ENCODE assay signal across 17 mouse cellular contexts in genomic region chr6:42358901-42359300, GRCm38 (mm10). TPM values are rescaled to one million over a fixed set of nuclear protein-coding genes. Genes with fewer than 3 reads are reported as not detected.
DNase-seq lines count a peak whose midpoint lies in the region; ATAC-seq and TF ChIP-seq lines count a peak whose summit lies in the region.
"Had no signal": no experiment of that assay in that cellular context is flagged by ENCODE, and none has a peak within 500 bp of the region (broad histone marks: within the 10 kb centered on the region; RNA-seq: fewer than 3 reads in every experiment).

No protein-coding gene starts in this region.

- peaks cover 100% of the 10 kb centered on the region for H3K4me1 ChIP-seq in heart, embryonic 13.5 days
- peaks cover 74% of the 10 kb centered on the region for H3K4me1 ChIP-seq in lung, embryonic 15.5 days
- peaks cover 20% of the 10 kb centered on the region for H3K4me1 ChIP-seq in lung, adult 2 months (ENCODE audit: control insufficient read depth, insufficient read depth, low read length)
- peaks cover 66% of the 10 kb centered on the region for H3K4me1 ChIP-seq in heart, postnatal 0 days (ENCODE audit: control insufficient read depth, insufficient read depth)
- H3K4me1 ChIP-seq in stomach, embryonic 15.5 days = peaks cover 25% of the 10 kb centered on the region

- DNase-seq in heart, adult 18-20 months = no peak
- no peak for DNase-seq in lung, adult 2 months
- DNase-seq in heart, postnatal 0 days (ENCODE audit: low spot score) = no peak
- DNase-seq in natural killer cell, adult 2 months (ENCODE audit: low spot score in 2 of 2) = no peak
- DNase-seq: gastrocnemius, postnatal 14 days; kidney, adult 2 months; kidney, postnatal 4 days had no signal

- TF ChIP-seq POLR2A in lung, adult 2 months (IDR thresholded peaks at IDR 0.05; ENCODE audit: borderline replicate concordance, extremely low read depth, low read depth, low read length) = no peak

- TF ChIP-seq CTCF in lung, adult 2 months (IDR thresholded peaks at IDR 0.05; ENCODE audit: insufficient read depth, low read length) = no peak
- no peak for TF ChIP-seq CTCF in heart, postnatal 0 days (IDR thresholded peaks at IDR 0.05; ENCODE audit: low read depth)

- peaks cover 75% of the 10 kb centered on the region for H3K36me3 ChIP-seq in heart, embryonic 13.5 days
- H3K36me3 ChIP-seq in lung, embryonic 15.5 days = peaks cover 63% of the 10 kb centered on the region
- H3K36me3 ChIP-seq in heart, postnatal 0 days (replicated peaks; ENCODE audit: control insufficient read depth, insufficient read depth, low read length) = peaks cover 70% of the 10 kb centered on the region
- H3K36me3 ChIP-seq in stomach, embryonic 15.5 days = peaks cover 50% of the 10 kb centered on the region

- H3K4me2 ChIP-seq in heart, embryonic 13.5 days = peak overlapping the region; percentile 9; the same call in 1 of the 2 replicates
- H3K4me2 ChIP-seq in lung, embryonic 15.5 days = no peak overlapping the region
- no peak overlapping the region for H3K4me2 ChIP-seq in heart, postnatal 0 days (ENCODE audit: low read depth, low read length)
- H3K4me2 ChIP-seq in stomach, embryonic 15.5 days = no peak overlapping the region
- H3K4me2 ChIP-seq: hindbrain, embryonic 15.5 days; liver, embryonic 15.5 days; neural tube, embryonic 15.5 days had no signal

- no peak overlapping the region for H3K4me3 ChIP-seq in heart, embryonic 13.5 days
- no peak overlapping the region for H3K4me3 ChIP-seq in lung, embryonic 15.5 days
- H3K4me3 ChIP-seq in lung, adult 2 months (replicated peaks; ENCODE audit: extremely low read depth, low read depth, low read length) = no peak overlapping the region
- H3K4me3 ChIP-seq in heart, postnatal 0 days (ENCODE audit: low read depth, low read length) = no peak overlapping the region
- no peak overlapping the region for H3K4me3 ChIP-seq in stomach, embryonic 15.5 days (replicated peaks)
- H3K4me3 ChIP-seq: hindbrain, embryonic 15.5 days; liver, embryonic 15.5 days; neural tube, embryonic 15.5 days had no signal

- H3K27me3 ChIP-seq in heart, embryonic 13.5 days (replicated peaks) = no peaks in the 10 kb centered on the region
- H3K27me3 ChIP-seq in lung, embryonic 15.5 days = no peaks in the 10 kb centered on the region
- no peaks in the 10 kb centered on the region for H3K27me3 ChIP-seq in heart, postnatal 0 days (ENCODE audit: control insufficient read depth, insufficient read depth, low read length)
- no peaks in the 10 kb centered on the region for H3K27me3 ChIP-seq in stomach, embryonic 15.5 days (replicated peaks)
- H3K27me3 ChIP-seq: hindbrain, embryonic 15.5 days; liver, embryonic 15.5 days; neural tube, embryonic 15.5 days had no signal

- H3K9ac ChIP-seq in heart, embryonic 13.5 days = peak overlapping the region; percentile 52
- no peak overlapping the region for H3K9ac ChIP-seq in lung, embryonic 15.5 days
- H3K9ac ChIP-seq in heart, postnatal 0 days (replicated peaks; ENCODE audit: low read depth, low read length) = no peak overlapping the region
- H3K9ac ChIP-seq in stomach, embryonic 15.5 days = no peak overlapping the region
- H3K9ac ChIP-seq: hindbrain, embryonic 15.5 days; liver, embryonic 15.5 days; neural tube, embryonic 15.5 days had no signal

- no peak for ATAC-seq in heart, embryonic 13.5 days (ENCODE audit: extremely low read depth, insufficient number of reproducible peaks, low FRiP score, low TSS enrichment)
- ATAC-seq in lung, embryonic 15.5 days (ENCODE audit: borderline replicate concordance, extremely low read depth, low FRiP score, low TSS enrichment) = no peak
- ATAC-seq in heart, postnatal 0 days (ENCODE audit: insufficient read depth, low read depth) = no peak
- ATAC-seq in stomach, embryonic 15.5 days (ENCODE audit: insufficient read depth, low FRiP score, low read depth) = no peak

- no peak for TF ChIP-seq EP300 in heart, postnatal 0 days (IDR thresholded peaks at IDR 0.05; ENCODE audit: low read depth)

- H3K9me3 ChIP-seq in heart, embryonic 13.5 days = no peaks in the 10 kb centered on the region
- H3K9me3 ChIP-seq in lung, embryonic 15.5 days = no peaks in the 10 kb centered on the region
- H3K9me3 ChIP-seq in heart, postnatal 0 days (replicated peaks; ENCODE audit: control insufficient read depth, low read length) = no peaks in the 10 kb centered on the region
- no peaks in the 10 kb centered on the region for H3K9me3 ChIP-seq in stomach, embryonic 15.5 days
- H3K9me3 ChIP-seq: hindbrain, embryonic 15.5 days; liver, embryonic 15.5 days; neural tube, embryonic 15.5 days had no signal

- WGBS in heart, embryonic 13.5 days = 69% methylated on average over 12 of the region's 12 CpGs
- 71% methylated on average over 12 of the region's 12 CpGs for WGBS in lung, embryonic 15.5 days
- 72% methylated on average over 12 of the region's 12 CpGs for WGBS in lung, adult 2 months
- 63% methylated on average over 12 of the region's 12 CpGs for WGBS in heart, postnatal 0 days
- WGBS in stomach, embryonic 15.5 days = 90% methylated on average over 12 of the region's 12 CpGs

- H3K27ac ChIP-seq in heart, embryonic 13.5 days (replicated peaks) = peak overlapping the region; percentile 93
- peak overlapping the region; percentile 46 for H3K27ac ChIP-seq in lung, embryonic 15.5 days
- H3K27ac ChIP-seq in heart, postnatal 0 days (ENCODE audit: low read depth) = peak overlapping the region; percentile 73
- peak overlapping the region; percentile 35 for H3K27ac ChIP-seq in stomach, embryonic 15.5 days
- H3K27ac ChIP-seq: hindbrain, embryonic 15.5 days; liver, embryonic 15.5 days; neural tube, embryonic 15.5 days had no signal

RNA-seq across cellular contexts. Expression of gene Zyx, which starts 9.5 kb away (rescaled TPM):
- polyA plus RNA-seq in heart, embryonic 13.5 days (2015; fragmentation: Nextera tagmentation; extraction: Ambion mirVana) = 156 and 173 TPM in 2 replicates
- 10 to 100 TPM; 50.2 to 51.8 TPM for total RNA-seq in heart, adult 18-20 months (2021)
- polyA plus RNA-seq in lung, embryonic 15.5 days (2015; fragmentation: Nextera tagmentation; extraction: Ambion mirVana) = 161 and 167 TPM in 2 replicates
- polyA plus RNA-seq in lung, adult 2 months (2012; rRNA removed) = 311 and 352 TPM in 2 replicates
- total RNA-seq in heart, postnatal 0 days (2014; rRNA removed; ENCODE audit: low replicate concordance) = 96.2 and 140 TPM in 2 replicates
- 86.4 and 89.9 TPM in 2 replicates for polyA plus RNA-seq in heart, postnatal 0 days (2015; fragmentation: Nextera tagmentation; extraction: Ambion mirVana)
- 96.9 and 105 TPM in 2 replicates for polyA plus RNA-seq in stomach, embryonic 15.5 days (2015; fragmentation: Nextera tagmentation; extraction: Ambion mirVana)

RNA-seq across cellular contexts. Expression of gene Epha1, which starts 14.2 kb away (rescaled TPM):
- 3.3 and 3.4 TPM in 2 replicates for polyA plus RNA-seq in heart, embryonic 13.5 days (2015; fragmentation: Nextera tagmentation; extraction: Ambion mirVana)
- total RNA-seq in heart, adult 18-20 months (2021) = under 1 TPM; 0.20 to 0.26 TPM
- 14.2 and 16.9 TPM in 2 replicates for polyA plus RNA-seq in lung, embryonic 15.5 days (2015; fragmentation: Nextera tagmentation; extraction: Ambion mirVana)
- 22.4 and 26.7 TPM in 2 replicates for polyA plus RNA-seq in lung, adult 2 months (2012; rRNA removed)
- 0.35 TPM in 1 of 2 replicates, not detected in the other for total RNA-seq in heart, postnatal 0 days (2014; rRNA removed; ENCODE audit: low replicate concordance)
- 0.33 and 0.48 TPM in 2 replicates for polyA plus RNA-seq in heart, postnatal 0 days (2015; fragmentation: Nextera tagmentation; extraction: Ambion mirVana)
- polyA plus RNA-seq in stomach, embryonic 15.5 days (2015; fragmentation: Nextera tagmentation; extraction: Ambion mirVana) = 16.3 and 16.9 TPM in 2 replicates
- total RNA-seq: monocyte, adult 5-6 weeks had no signal

RNA-seq across cellular contexts. Expression of gene Fam131b, which starts 34.5 kb away (rescaled TPM):
- polyA plus RNA-seq in heart, embryonic 13.5 days (2015; fragmentation: Nextera tagmentation; extraction: Ambion mirVana) = 0.17 TPM in 2 replicates
- total RNA-seq in heart, adult 18-20 months (2021) = under 1 TPM; 0.35 to 0.44 TPM
- 0.06 and 0.14 TPM in 2 replicates for polyA plus RNA-seq in lung, embryonic 15.5 days (2015; fragmentation: Nextera tagmentation; extraction: Ambion mirVana)
- 0.42 and 0.45 TPM in 2 replicates for polyA plus RNA-seq in lung, adult 2 months (2012; rRNA removed)
- 0.88 and 1.4 TPM in 2 replicates for total RNA-seq in heart, postnatal 0 days (2014; rRNA removed; ENCODE audit: low replicate concordance)
- 0.08 TPM in 2 replicates for polyA plus RNA-seq in heart, postnatal 0 days (2015; fragmentation: Nextera tagmentation; extraction: Ambion mirVana)
- 0.22 and 0.23 TPM in 2 replicates for polyA plus RNA-seq in stomach, embryonic 15.5 days (2015; fragmentation: Nextera tagmentation; extraction: Ambion mirVana)
- total RNA-seq: monocyte, adult 5-6 weeks had no signal
- polyA plus RNA-seq: liver, embryonic 15.5 days had no signal

RNA-seq across cellular contexts. Expression of gene Tas2r143, which starts 41.1 kb away (rescaled TPM):
- not detected in 2 replicates for polyA plus RNA-seq in heart, embryonic 13.5 days (2015; fragmentation: Nextera tagmentation; extraction: Ambion mirVana)
- total RNA-seq in heart, adult 18-20 months (2021) = not detected
- polyA plus RNA-seq in lung, embryonic 15.5 days (2015; fragmentation: Nextera tagmentation; extraction: Ambion mirVana) = not detected in 2 replicates
- 0.63 and 0.92 TPM in 2 replicates for polyA plus RNA-seq in lung, adult 2 months (2012; rRNA removed)
- not detected in 2 replicates for total RNA-seq in heart, postnatal 0 days (2014; rRNA removed; ENCODE audit: low replicate concordance)
- polyA plus RNA-seq in heart, postnatal 0 days (2015; fragmentation: Nextera tagmentation; extraction: Ambion mirVana) = not detected in 2 replicates
- polyA plus RNA-seq in stomach, embryonic 15.5 days (2015; fragmentation: Nextera tagmentation; extraction: Ambion mirVana) = not detected in 2 replicates
- total RNA-seq: layer of hippocampus, postnatal 25 days had no signal
- polyA plus RNA-seq: C2C12; hindbrain, embryonic 15.5 days; kidney, adult 2 months; liver, embryonic 15.5 days; neural tube, embryonic 15.5 days had no signal

RNA-seq across cellular contexts. Expression of gene Tas2r135, which starts 46.3 kb away (rescaled TPM):
- polyA plus RNA-seq in heart, embryonic 13.5 days (2015; fragmentation: Nextera tagmentation; extraction: Ambion mirVana) = not detected in 2 replicates
- not detected for total RNA-seq in heart, adult 18-20 months (2021)
- not detected in 2 replicates for polyA plus RNA-seq in lung, embryonic 15.5 days (2015; fragmentation: Nextera tagmentation; extraction: Ambion mirVana)
- 0.50 TPM in 1 of 2 replicates, not detected in the other for polyA plus RNA-seq in lung, adult 2 months (2012; rRNA removed)
- total RNA-seq in heart, postnatal 0 days (2014; rRNA removed; ENCODE audit: low replicate concordance) = not detected in 2 replicates
- polyA plus RNA-seq in heart, postnatal 0 days (2015; fragmentation: Nextera tagmentation; extraction: Ambion mirVana) = not detected in 2 replicates
- not detected in 2 replicates for polyA plus RNA-seq in stomach, embryonic 15.5 days (2015; fragmentation: Nextera tagmentation; extraction: Ambion mirVana)
- total RNA-seq: gastrocnemius, postnatal 14 days; layer of hippocampus, postnatal 25 days; left cerebral cortex, postnatal 36 days; monocyte, adult 5-6 weeks had no signal
- polyA plus RNA-seq: C2C12; hindbrain, embryonic 15.5 days; kidney, adult 2 months; liver, embryonic 15.5 days; neural tube, embryonic 15.5 days had no signal

Comparison
In these comparisons a context has a peak if more than half of its experiments do, and no peak if none do; other contexts are left out.
1. H3K27ac ChIP-seq: peak in every context shown above with its lines; median percentile 93 in heart, embryonic 13.5 days; 73 in heart, postnatal 0 days; 46 in lung, embryonic 15.5 days; 35 in stomach, embryonic 15.5 days.